Mouse (Mus musculus): ENCODE results near the gene Trim45. TPM values are rescaled to one million over a fixed set of nuclear protein-coding genes. Genes with fewer than 3 reads are reported as not detected.

Trim45 gene
- polyA plus RNA-seq, 1 experiment from 2014 or later: 5.3 TPM

Other genes starting within 250 kb of the Trim45 start
- 39.1 and 45.6 TPM in 2 replicates for gene Man1a2, start 236.7 kb upstream of the Trim45 start, polyA plus RNA-seq (2016; fragmentation: Nextera tagmentation; extraction: Ambion mirVana)
- not detected in 2 replicates for gene Vtcn1, start 96.7 kb upstream of the Trim45 start, polyA plus RNA-seq (2016; fragmentation: Nextera tagmentation; extraction: Ambion mirVana)
- 35.6 and 36.0 TPM in 2 replicates for gene Ttf2, start 47.5 kb downstream of the Trim45 start, polyA plus RNA-seq (2016; fragmentation: Nextera tagmentation; extraction: Ambion mirVana)
- 0.05 TPM in 1 of 2 replicates, not detected in the other for gene Cd101, start 107.4 kb downstream of the Trim45 start, polyA plus RNA-seq (2016; fragmentation: Nextera tagmentation; extraction: Ambion mirVana)
- 3.2 and 3.3 TPM in 2 replicates for gene Ptgfrn, start 188.1 kb downstream of the Trim45 start, polyA plus RNA-seq (2016; fragmentation: Nextera tagmentation; extraction: Ambion mirVana)